Mouse (Mus musculus) testis, adult 2 months (tissue): ENCODE data around the gene Herc1. TPM values are rescaled to one million over a fixed set of nuclear protein-coding genes. Genes with fewer than 3 reads are reported as not detected.

ENCODE experiments used
- H3K27ac ChIP-seq: fragments of 200-500 bp; 2 replicates; pipeline ENCODE4 v1.5.1; 2012; ENCODE audit warnings: low read depth, low read length; ENCODE audit not compliant: control insufficient read depth, insufficient read depth
- H3K27me3 ChIP-seq: fragments of 200-500 bp; 2 replicates; pipeline ENCODE4 v1.6.1; 2012; ENCODE audit warnings: mild to moderate bottlenecking, low read length, moderate library complexity; ENCODE audit not compliant: control insufficient read depth, insufficient read depth
- H3K36me3 ChIP-seq: fragments of 200-500 bp; 2 replicates; pipeline ENCODE4 v1.6.1; 2012; ENCODE audit warnings: mild to moderate bottlenecking, low read length; ENCODE audit not compliant: control insufficient read depth, insufficient read depth
- H3K4me1 ChIP-seq: fragments of 200-500 bp; 2 replicates; pipeline ENCODE4 v1.6.1; 2012; ENCODE audit warnings: low read length; ENCODE audit not compliant: control insufficient read depth, insufficient read depth
- H3K4me3 ChIP-seq: fragments of 200-500 bp; 2 replicates; pipeline ENCODE4 v1.5.1; 2012; ENCODE audit warnings: low read depth, mild to moderate bottlenecking, low read length, moderate library complexity, mixed read lengths; ENCODE audit not compliant: control insufficient read depth
- CTCF ChIP-seq: fragments of 200-500 bp; IDR thresholded peaks from 2 replicates; pipeline ENCODE4 v1.5.1; 2012; ENCODE audit warnings: low read depth, mild to moderate bottlenecking, inconsistent platforms, low read length, moderate library complexity; ENCODE audit not compliant: control insufficient read depth, insufficient read depth, insufficient replicate concordance
- POLR2A ChIP-seq: fragments of 200-500 bp; IDR thresholded peaks from 2 replicates; pipeline ENCODE4 v1.6.1; 2012; ENCODE audit warnings: low read depth, mild to moderate bottlenecking, inconsistent platforms, low read length, moderate library complexity; ENCODE audit not compliant: control insufficient read depth
- polyA plus RNA-seq: library from polyadenylated mRNA; depleted of rRNA; stranded (reverse); fragments of >200 nt; gene quantifications from 2 replicates; pipeline ENCODE4 v1.2.3, GENCODE M21; 2012

Gene Herc1
- polyA plus RNA-seq, 1 experiment = 19.5 TPM

- no peak overlapping the region for H3K4me3 ChIP-seq
- TF ChIP-seq CTCF (no peak), POLR2A (no peak)
Observed at GRCm38 (mm10) chr9:66311458-66311857, 38.8 kb upstream of the Herc1 start.

GRCm38 (mm10) chr9:66316603-66317002 is 33.6 kb upstream of the Herc1 start:
- Histone ChIP-seq H3K36me3 (no peaks in the 10 kb centered on the region), H3K4me1 (no peaks in the 10 kb centered on the region), H3K27me3 (no peaks in the 10 kb centered on the region), H3K4me3 (no peak overlapping the region), H3K27ac (no peak overlapping the region)
- TF ChIP-seq POLR2A = no peak
- TF ChIP-seq CTCF = no peak

More at GRCm38 (mm10) chr9:66311458-66311857, 38.8 kb upstream of the Herc1 start:
- H3K27me3 ChIP-seq = no peaks in the 10 kb centered on the region
- H3K36me3 ChIP-seq = no peaks in the 10 kb centered on the region
- H3K27ac ChIP-seq = no peak overlapping the region
- no peaks in the 10 kb centered on the region for H3K4me1 ChIP-seq

GRCm38 (mm10) chr9:66322010-66322931 is 28.0 kb upstream of the Herc1 start:
- H3K4me1 ChIP-seq = peaks cover 2% of the 10 kb centered on the region; the same call in 1 of the 2 replicates
- TF ChIP-seq CTCF = no peak
- no peak for TF ChIP-seq POLR2A
- H3K27me3 ChIP-seq = no peaks in the 10 kb centered on the region
- no peak overlapping the region for H3K4me3 ChIP-seq
- no peaks in the 10 kb centered on the region for H3K36me3 ChIP-seq
- no peak overlapping the region for H3K27ac ChIP-seq

- Histone ChIP-seq H3K27ac (no peak overlapping the region), H3K4me1 (peaks cover 2% of the 10 kb centered on the region; the same call in 1 of the 2 replicates), H3K36me3 (no peaks in the 10 kb centered on the region), H3K27me3 (no peaks in the 10 kb centered on the region), H3K4me3 (no peak overlapping the region)
- no peak for TF ChIP-seq POLR2A
- TF ChIP-seq CTCF = no peak
Observed at GRCm38 (mm10) chr9:66326879-66327278, 23.4 kb upstream of the Herc1 start.

- Histone ChIP-seq H3K36me3 (no peaks in the 10 kb centered on the region), H3K4me1 (no peaks in the 10 kb centered on the region), H3K4me3 (no peak overlapping the region), H3K27ac (no peak overlapping the region), H3K27me3 (no peaks in the 10 kb centered on the region)
- no peak for TF ChIP-seq CTCF
- no peak for TF ChIP-seq POLR2A
Observed at GRCm38 (mm10) chr9:66329474-66329873, 20.8 kb upstream of the Herc1 start.

DNA sequence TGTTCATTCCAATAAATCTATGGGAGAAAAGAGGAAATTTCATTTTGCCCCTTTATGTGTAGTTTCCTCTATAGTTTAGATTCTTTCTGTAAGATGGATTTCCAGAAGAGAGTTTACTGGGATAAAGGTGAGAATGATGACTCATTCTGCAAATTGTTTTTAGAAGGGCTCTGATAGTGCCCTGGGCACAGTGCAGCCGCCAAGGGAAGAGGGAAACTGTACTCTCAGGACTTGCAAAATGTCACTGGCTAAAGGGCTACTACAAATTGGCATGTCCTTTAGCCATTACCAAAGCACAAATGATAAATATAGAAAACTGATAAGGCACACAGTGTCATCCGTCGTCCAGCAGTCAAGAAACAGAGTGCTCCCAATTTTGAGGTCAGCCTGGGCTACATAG is 19.8 kb upstream of the Herc1 start:
- no peak overlapping the region for H3K4me3 ChIP-seq
- no peak overlapping the region for H3K27ac ChIP-seq
- no peaks in the 10 kb centered on the region for H3K4me1 ChIP-seq
- H3K36me3 ChIP-seq = no peaks in the 10 kb centered on the region
- H3K27me3 ChIP-seq = no peaks in the 10 kb centered on the region
- no peak for TF ChIP-seq CTCF
- TF ChIP-seq POLR2A = no peak

DNA sequence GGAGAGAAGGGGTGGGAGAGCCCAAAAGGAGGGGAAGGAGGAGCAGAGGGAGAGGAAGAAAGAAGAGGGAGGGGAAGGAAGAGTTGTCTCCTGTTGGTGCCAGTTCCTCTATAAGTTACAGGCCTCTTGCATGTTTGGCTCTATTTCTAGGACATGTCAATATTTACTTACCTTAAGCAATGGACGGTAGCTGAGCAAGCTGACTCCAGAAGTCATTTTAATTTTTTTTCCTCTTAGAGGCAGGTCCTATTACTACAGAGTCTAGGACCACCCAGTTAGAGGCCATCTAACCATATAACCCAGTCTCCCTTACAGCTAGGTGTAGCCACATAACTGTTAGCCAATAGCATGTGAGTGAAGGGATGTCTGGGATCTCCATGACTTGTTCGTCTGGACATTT is 18.7 kb upstream of the Herc1 start:
- Histone ChIP-seq H3K4me1 (no peaks in the 10 kb centered on the region), H3K4me3 (no peak overlapping the region), H3K27ac (no peak overlapping the region), H3K27me3 (no peaks in the 10 kb centered on the region), H3K36me3 (no peaks in the 10 kb centered on the region)
- TF ChIP-seq CTCF (no peak), POLR2A (no peak)

- Histone ChIP-seq H3K27me3 (no peaks in the 10 kb centered on the region), H3K27ac (no peak overlapping the region), H3K4me1 (no peaks in the 10 kb centered on the region), H3K4me3 (no peak overlapping the region), H3K36me3 (no peaks in the 10 kb centered on the region)
- TF ChIP-seq POLR2A = no peak
- no peak for TF ChIP-seq CTCF
Observed at GRCm38 (mm10) chr9:66332393-66332792, 17.9 kb upstream of the Herc1 start.
